Mouse (Mus musculus) heart, postnatal 0 days (tissue): Measurements from ENCODE around the gene Gm13757.

ENCODE experiments used
- CTCF ChIP-seq: IDR thresholded peaks from 2 replicates; pipeline ENCODE4 v1.5.1; 2016; ENCODE audit warnings: antibody characterized with exemption, control low read depth, low read depth
- EP300 ChIP-seq: IDR thresholded peaks from 2 replicates; pipeline ENCODE4 v1.6.1; 2016; ENCODE audit warnings: antibody characterized with exemption, low read depth

GRCm38 (mm10) chr2:88426071-88426470 is 22.9 kb downstream of the Gm13757 start, which contains the start of gene Olfr1181:
- no peak for TF ChIP-seq CTCF
- TF ChIP-seq EP300: no peak
